Mouse (Mus musculus): Measurements from ENCODE around the gene Slc3a1. TPM values are rescaled to one million over a fixed set of nuclear protein-coding genes. Genes with fewer than 3 reads are reported as not detected.

The Slc3a1 gene
- polyA plus RNA-seq, 1 experiment, result 0.34 TPM

DNA sequence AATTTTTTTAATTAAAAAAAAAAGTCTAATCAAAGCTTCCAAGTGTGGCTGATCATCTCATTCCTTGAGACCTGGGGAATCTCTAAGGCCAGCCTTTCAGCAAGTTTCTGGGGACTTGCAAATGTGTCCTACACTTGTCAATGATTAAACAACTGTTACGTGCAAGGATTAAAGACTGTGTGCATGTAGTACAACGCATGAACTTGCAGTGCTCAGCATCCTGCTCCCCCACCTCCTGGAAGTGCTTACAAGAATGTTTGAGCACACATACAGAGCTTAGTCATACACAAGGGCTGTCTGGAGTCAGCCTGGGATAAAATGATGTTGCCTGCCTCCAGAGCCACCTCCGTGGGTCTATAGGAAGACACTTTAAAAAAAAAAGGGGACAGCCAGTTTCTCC, 929 bp upstream of the Slc3a1 start:
- Histone ChIP-seq H3K9ac (ENCODE audit: low read depth, poor library complexity, severe bottlenecking) (no peak overlapping the region), H3K9me3 (replicated peaks; ENCODE audit: control insufficient read depth, insufficient read depth, low read length, poor library complexity, severe bottlenecking) (no peaks in the 10 kb centered on the region), H3K36me3 (ENCODE audit: control insufficient read depth, insufficient read depth, low read length, poor library complexity, severe bottlenecking) (no peaks in the 10 kb centered on the region), H3K4me1 (ENCODE audit: control insufficient read depth, insufficient read depth, low read length) (no peaks in the 10 kb centered on the region), H3K4me3 (ENCODE audit: low read depth, low read length) (no peak overlapping the region), H3K27me3 (ENCODE audit: control insufficient read depth, insufficient read depth, low read length, poor library complexity, severe bottlenecking) (no peaks in the 10 kb centered on the region), H3K27ac (ENCODE audit: insufficient read depth, low read length) (no peak overlapping the region)
- TF ChIP-seq POLR2A (IDR thresholded peaks at IDR 0.05; ENCODE audit: insufficient read depth, low read length) (no peak), CTCF (IDR thresholded peaks at IDR 0.05; ENCODE audit: low read depth, low read length) (no peak), EP300 (IDR thresholded peaks at IDR 0.05; ENCODE audit: insufficient read depth, low read depth, low read length) (no peak)

DNA sequence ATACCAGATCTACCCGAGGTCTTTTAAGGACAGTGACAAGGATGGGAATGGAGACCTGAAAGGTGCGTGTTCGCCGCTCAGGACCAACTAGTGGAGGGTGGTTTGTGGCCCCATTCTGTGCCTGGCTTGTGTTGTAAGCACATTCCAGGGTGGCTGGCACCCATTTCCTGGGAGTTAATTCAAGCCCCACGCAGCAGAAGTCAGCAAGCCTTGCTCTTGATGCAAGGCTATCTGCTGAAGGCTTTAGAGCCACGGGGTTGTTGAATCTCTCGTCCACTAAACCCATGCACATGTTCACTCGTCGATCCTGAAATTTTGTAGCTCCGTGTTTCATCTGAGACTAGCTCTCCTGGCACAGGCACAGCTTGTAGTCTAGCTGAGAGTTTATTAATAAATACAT, 621 bp downstream of the Slc3a1 start:
- Histone ChIP-seq H3K9me3 (replicated peaks; ENCODE audit: control insufficient read depth, insufficient read depth, low read length, poor library complexity, severe bottlenecking) (no peaks in the 10 kb centered on the region), H3K9ac (ENCODE audit: low read depth, poor library complexity, severe bottlenecking) (no peak overlapping the region), H3K27me3 (ENCODE audit: control insufficient read depth, insufficient read depth, low read length, poor library complexity, severe bottlenecking) (no peaks in the 10 kb centered on the region), H3K4me3 (ENCODE audit: low read depth, low read length) (no peak overlapping the region), H3K36me3 (ENCODE audit: control insufficient read depth, insufficient read depth, low read length, poor library complexity, severe bottlenecking) (no peaks in the 10 kb centered on the region), H3K27ac (ENCODE audit: insufficient read depth, low read length) (no peak overlapping the region), H3K4me1 (ENCODE audit: control insufficient read depth, insufficient read depth, low read length) (no peaks in the 10 kb centered on the region)
- TF ChIP-seq CTCF (IDR thresholded peaks at IDR 0.05; ENCODE audit: low read depth, low read length) (no peak), POLR2A (IDR thresholded peaks at IDR 0.05; ENCODE audit: insufficient read depth, low read length) (no peak), EP300 (IDR thresholded peaks at IDR 0.05; ENCODE audit: insufficient read depth, low read depth, low read length) (no peak)

DNA sequence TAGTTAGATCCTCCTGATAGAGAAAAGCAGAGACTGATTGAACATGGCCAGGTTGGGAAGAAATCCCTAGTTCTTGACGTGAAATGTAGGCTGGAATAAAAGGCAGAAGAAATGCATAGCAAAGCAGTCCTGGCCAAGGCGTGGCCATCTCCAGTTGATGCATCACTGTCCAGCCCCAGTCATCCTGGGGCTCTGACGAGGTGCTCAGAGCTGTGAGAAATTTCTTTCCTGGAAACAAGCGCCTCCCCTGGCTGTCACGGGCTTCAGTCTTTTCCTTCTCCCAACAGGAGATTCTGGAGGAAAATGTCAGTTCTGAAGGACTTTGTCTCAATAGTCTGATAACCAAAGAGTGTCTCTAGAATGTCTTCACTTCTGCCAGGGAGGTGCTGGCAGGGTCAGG, 2.5 kb downstream of the Slc3a1 start:
- Histone ChIP-seq H3K36me3 (ENCODE audit: control insufficient read depth, insufficient read depth, low read length, poor library complexity, severe bottlenecking) (no peaks in the 10 kb centered on the region), H3K9ac (ENCODE audit: low read depth, poor library complexity, severe bottlenecking) (no peak overlapping the region), H3K27me3 (ENCODE audit: control insufficient read depth, insufficient read depth, low read length, poor library complexity, severe bottlenecking) (no peaks in the 10 kb centered on the region), H3K4me3 (ENCODE audit: low read depth, low read length) (no peak overlapping the region), H3K4me1 (ENCODE audit: control insufficient read depth, insufficient read depth, low read length) (no peaks in the 10 kb centered on the region), H3K9me3 (replicated peaks; ENCODE audit: control insufficient read depth, insufficient read depth, low read length, poor library complexity, severe bottlenecking) (no peaks in the 10 kb centered on the region), H3K27ac (ENCODE audit: insufficient read depth, low read length) (no peak overlapping the region)
- no peak for TF ChIP-seq CTCF (IDR thresholded peaks at IDR 0.05; ENCODE audit: low read depth, low read length)
- no peak for TF ChIP-seq POLR2A (IDR thresholded peaks at IDR 0.05; ENCODE audit: insufficient read depth, low read length)
- TF ChIP-seq EP300 (IDR thresholded peaks at IDR 0.05; ENCODE audit: insufficient read depth, low read depth, low read length), result no peak

DNA sequence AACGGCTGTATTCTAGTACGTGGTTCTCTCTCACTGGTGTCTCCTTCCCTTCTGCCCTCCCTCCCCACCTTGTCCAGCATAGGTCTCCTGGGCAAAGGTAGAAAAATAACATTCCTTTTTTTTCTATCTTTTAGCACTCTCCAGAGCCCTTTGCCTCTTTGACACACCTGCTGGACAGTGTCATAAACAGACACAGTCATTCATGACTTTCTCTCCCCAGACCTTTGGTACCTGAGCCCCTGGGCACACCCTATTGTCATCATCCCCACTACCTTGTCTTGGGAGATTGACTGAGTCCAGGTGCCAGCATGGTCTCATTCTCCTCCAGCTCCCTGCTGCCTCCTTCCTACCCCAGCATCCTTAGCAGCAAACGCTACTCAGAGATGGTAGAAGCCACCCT, 4.9 kb downstream of the Slc3a1 start:
- TF ChIP-seq EP300 (IDR thresholded peaks at IDR 0.05; ENCODE audit: insufficient read depth, low read depth, low read length) (no peak), CTCF (IDR thresholded peaks at IDR 0.05; ENCODE audit: low read depth, low read length) (no peak), POLR2A (IDR thresholded peaks at IDR 0.05; ENCODE audit: insufficient read depth, low read length) (no peak)
- H3K27ac ChIP-seq (ENCODE audit: insufficient read depth, low read length), result no peak overlapping the region
- no peaks in the 10 kb centered on the region for H3K27me3 ChIP-seq (ENCODE audit: control insufficient read depth, insufficient read depth, low read length, poor library complexity, severe bottlenecking)
- no peaks in the 10 kb centered on the region for H3K9me3 ChIP-seq (replicated peaks; ENCODE audit: control insufficient read depth, insufficient read depth, low read length, poor library complexity, severe bottlenecking)
- H3K36me3 ChIP-seq (ENCODE audit: control insufficient read depth, insufficient read depth, low read length, poor library complexity, severe bottlenecking), result no peaks in the 10 kb centered on the region
- no peak overlapping the region for H3K4me3 ChIP-seq (ENCODE audit: low read depth, low read length)
- no peak overlapping the region for H3K9ac ChIP-seq (ENCODE audit: low read depth, poor library complexity, severe bottlenecking)
- no peaks in the 10 kb centered on the region for H3K4me1 ChIP-seq (ENCODE audit: control insufficient read depth, insufficient read depth, low read length)

DNA sequence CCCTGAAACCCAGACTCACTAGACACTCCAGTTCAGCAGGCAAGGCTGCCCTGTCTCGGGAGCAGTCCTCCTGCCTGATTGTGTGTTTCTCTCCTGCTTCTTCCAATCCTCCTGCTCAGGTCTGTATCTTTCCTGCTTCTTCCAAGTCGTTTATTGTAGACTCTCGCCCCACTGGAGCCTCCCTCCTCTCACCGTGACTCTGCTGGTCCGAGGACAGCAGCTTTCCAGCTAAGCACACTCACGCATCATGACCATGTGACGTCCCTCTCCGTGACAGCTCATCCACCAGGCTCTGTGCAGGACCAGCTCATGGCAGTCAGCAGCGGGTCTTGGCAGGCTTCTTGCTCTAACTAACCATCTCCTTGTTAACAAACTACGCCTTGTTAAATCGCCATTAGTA, 5.9 kb downstream of the Slc3a1 start:
- Histone ChIP-seq H3K36me3 (ENCODE audit: control insufficient read depth, insufficient read depth, low read length, poor library complexity, severe bottlenecking) (no peaks in the 10 kb centered on the region), H3K4me1 (ENCODE audit: control insufficient read depth, insufficient read depth, low read length) (no peaks in the 10 kb centered on the region), H3K27ac (ENCODE audit: insufficient read depth, low read length) (no peak overlapping the region), H3K4me3 (ENCODE audit: low read depth, low read length) (no peak overlapping the region), H3K9me3 (replicated peaks; ENCODE audit: control insufficient read depth, insufficient read depth, low read length, poor library complexity, severe bottlenecking) (no peaks in the 10 kb centered on the region), H3K27me3 (ENCODE audit: control insufficient read depth, insufficient read depth, low read length, poor library complexity, severe bottlenecking) (no peaks in the 10 kb centered on the region), H3K9ac (ENCODE audit: low read depth, poor library complexity, severe bottlenecking) (no peak overlapping the region)
- TF ChIP-seq CTCF (IDR thresholded peaks at IDR 0.05; ENCODE audit: low read depth, low read length), result no peak
- no peak for TF ChIP-seq POLR2A (IDR thresholded peaks at IDR 0.05; ENCODE audit: insufficient read depth, low read length)
- TF ChIP-seq EP300 (IDR thresholded peaks at IDR 0.05; ENCODE audit: insufficient read depth, low read depth, low read length), result no peak

DNA sequence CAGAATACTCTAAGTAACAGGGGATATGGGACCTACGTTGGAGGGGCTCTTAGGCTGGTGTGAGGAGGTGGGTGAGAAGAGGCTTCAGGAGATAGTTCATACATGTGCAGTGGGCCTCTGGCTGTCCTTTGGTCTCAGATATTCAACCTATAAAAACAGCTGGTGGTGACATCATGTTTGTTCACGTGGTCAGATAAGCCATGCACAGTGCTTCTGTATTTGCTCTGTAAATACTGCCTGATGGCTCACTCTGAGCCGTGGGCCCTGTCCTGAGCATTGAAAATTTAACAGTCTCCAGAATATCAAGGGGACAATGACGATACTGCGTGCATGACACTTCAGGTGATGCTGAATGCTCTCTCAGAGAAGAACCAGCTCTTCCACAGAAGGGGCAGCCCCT, 9.7 kb downstream of the Slc3a1 start:
- Histone ChIP-seq H3K4me3 (ENCODE audit: low read depth, low read length) (no peak overlapping the region), H3K9ac (ENCODE audit: low read depth, poor library complexity, severe bottlenecking) (no peak overlapping the region), H3K27ac (ENCODE audit: insufficient read depth, low read length) (no peak overlapping the region), H3K27me3 (ENCODE audit: control insufficient read depth, insufficient read depth, low read length, poor library complexity, severe bottlenecking) (no peaks in the 10 kb centered on the region), H3K9me3 (replicated peaks; ENCODE audit: control insufficient read depth, insufficient read depth, low read length, poor library complexity, severe bottlenecking) (no peaks in the 10 kb centered on the region), H3K4me1 (ENCODE audit: control insufficient read depth, insufficient read depth, low read length) (no peaks in the 10 kb centered on the region), H3K36me3 (ENCODE audit: control insufficient read depth, insufficient read depth, low read length, poor library complexity, severe bottlenecking) (no peaks in the 10 kb centered on the region)
- TF ChIP-seq POLR2A (IDR thresholded peaks at IDR 0.05; ENCODE audit: insufficient read depth, low read length), result no peak
- TF ChIP-seq EP300 (IDR thresholded peaks at IDR 0.05; ENCODE audit: insufficient read depth, low read depth, low read length), result no peak
- TF ChIP-seq CTCF (IDR thresholded peaks at IDR 0.05; ENCODE audit: low read depth, low read length), result no peak

Data from ES-Bruce4 (cell line).